In genomic region chr2:148395131-148396051, GRCm38 (mm10) we compare ENCODE assay signal across 8 mouse cellular contexts. TPM values are rescaled to one million over a fixed set of nuclear protein-coding genes. Genes with fewer than 3 reads are reported as not detected.
DNase-seq lines count a peak whose midpoint lies in the region; ATAC-seq and TF ChIP-seq lines count a peak whose summit lies in the region.

Gene Sstr4 (plus strand): TSS chr2:148395344.

- no peaks in the 10 kb centered on the region; the same call in 1 of the 2 replicates for H3K27me3 ChIP-seq in cerebellum, adult 2 months (ENCODE audit: control insufficient read depth, insufficient read depth, low read length)
- H3K27me3 ChIP-seq in intestine, embryonic 14.5 days (replicated peaks; ENCODE audit: control insufficient read depth, insufficient read depth, low read length): peaks cover 20% of the 10 kb centered on the region
- peaks cover 48% of the 10 kb centered on the region for H3K27me3 ChIP-seq in limb, embryonic 12.5 days
- peaks cover 44% of the 10 kb centered on the region for H3K27me3 ChIP-seq in midbrain, embryonic 12.5 days

- peaks cover 3% of the 10 kb centered on the region; the same call in 1 of the 2 replicates for H3K4me1 ChIP-seq in cerebellum, adult 2 months (ENCODE audit: control insufficient read depth, insufficient read depth, low read length)
- peaks cover 23% of the 10 kb centered on the region for H3K4me1 ChIP-seq in intestine, embryonic 14.5 days (replicated peaks; ENCODE audit: control insufficient read depth, insufficient read depth, low read length)
- H3K4me1 ChIP-seq in limb, embryonic 12.5 days (replicated peaks): peaks cover 20% of the 10 kb centered on the region
- peaks cover 10% of the 10 kb centered on the region for H3K4me1 ChIP-seq in midbrain, embryonic 12.5 days

- H3K27ac ChIP-seq in cerebellum, adult 2 months (ENCODE audit: insufficient read depth, low read length): no peak within 1 kb of the TSS
- H3K27ac ChIP-seq in gastrocnemius, adult 2 months: peak within 1 kb of the TSS; percentile 75
- H3K27ac ChIP-seq in intestine, embryonic 14.5 days (ENCODE audit: low read depth): no peak within 1 kb of the TSS
- H3K27ac ChIP-seq in limb, embryonic 12.5 days: no peak within 1 kb of the TSS
- no peak within 1 kb of the TSS for H3K27ac ChIP-seq in midbrain, embryonic 12.5 days (replicated peaks)

- TF ChIP-seq POLR2A in cerebellum, adult 2 months (IDR thresholded peaks at IDR 0.05; ENCODE audit: borderline replicate concordance, insufficient read depth, low read length): no peak
- no peak for TF ChIP-seq POLR2A in brain, embryonic 14.5 days (IDR thresholded peaks at IDR 0.05; ENCODE audit: borderline replicate concordance, extremely low read depth, insufficient read depth, insufficient read length, poor library complexity, severe bottlenecking)

- peak; percentile 25; the same call in 1 of the 2 replicates for TF ChIP-seq CTCF in cerebellum, adult 2 months (IDR thresholded peaks at IDR 0.05; ENCODE audit: borderline replicate concordance, insufficient read depth, low read depth, low read length)
- TF ChIP-seq CTCF in brain, embryonic 14.5 days (IDR thresholded peaks at IDR 0.05; ENCODE audit: borderline replicate concordance, extremely low read depth, insufficient read depth, insufficient read length): peak; percentile 69
- peak; percentile 81 for TF ChIP-seq CTCF in gastrocnemius, adult 2 months (IDR thresholded peaks at IDR 0.05)

- H3K9ac ChIP-seq in intestine, embryonic 14.5 days (ENCODE audit: low read length): peak within 1 kb of the TSS; percentile 45
- H3K9ac ChIP-seq in limb, embryonic 12.5 days (replicated peaks): peak within 1 kb of the TSS; percentile 51
- peak within 1 kb of the TSS; percentile 37; the same call in 1 of the 2 replicates for H3K9ac ChIP-seq in midbrain, embryonic 12.5 days (replicated peaks)

- peak in 1 of 2 experiments; percentile 14 for DNase-seq in cerebellum, adult 2 months
- DNase-seq in cerebellum, adult 9-11 months: no peak
- DNase-seq in brain, embryonic 14.5 days (ENCODE audit: low read depth): peak; percentile 69
- peak; percentile 74 for DNase-seq in gastrocnemius, adult 2 months
- peak; percentile 74 for DNase-seq in intestine, embryonic 14.5 days (ENCODE audit: low spot score)
- DNase-seq in spleen, postnatal 4 days (ENCODE audit: low spot score in 2 of 2): peak; percentile 39 to 74

- H3K4me2 ChIP-seq in intestine, embryonic 14.5 days (ENCODE audit: low read length): peak within 1 kb of the TSS; percentile 99
- peak within 1 kb of the TSS; percentile 98 for H3K4me2 ChIP-seq in limb, embryonic 12.5 days
- peak within 1 kb of the TSS; percentile 89 for H3K4me2 ChIP-seq in midbrain, embryonic 12.5 days (replicated peaks)

- intact Hi-C loops in gastrocnemius, adult 2 months (cut with DNase I): loop anchor here (10.0 kb wide), 1 partner anchor 121 kb away; no protein-coding TSS in a partner anchor

- H3K4me3 ChIP-seq in cerebellum, adult 2 months (replicated peaks; ENCODE audit: insufficient read depth, low read depth, low read length): no peak within 1 kb of the TSS
- peak within 1 kb of the TSS; percentile 75 for H3K4me3 ChIP-seq in gastrocnemius, adult 2 months
- peak within 1 kb of the TSS; percentile 57 for H3K4me3 ChIP-seq in intestine, embryonic 14.5 days (ENCODE audit: low read depth, low read length)
- peak within 1 kb of the TSS; percentile 51 for H3K4me3 ChIP-seq in limb, embryonic 12.5 days (replicated peaks)
- peak within 1 kb of the TSS; percentile 59 for H3K4me3 ChIP-seq in midbrain, embryonic 12.5 days

- no peaks in the 10 kb centered on the region for H3K9me3 ChIP-seq in intestine, embryonic 14.5 days (ENCODE audit: control insufficient read depth, low read length)
- no peaks in the 10 kb centered on the region for H3K9me3 ChIP-seq in limb, embryonic 12.5 days
- no peaks in the 10 kb centered on the region for H3K9me3 ChIP-seq in midbrain, embryonic 12.5 days

- ATAC-seq in intestine, embryonic 14.5 days (replicated peaks; ENCODE audit: low FRiP score, low TSS enrichment, low read depth): peak; percentile 65
- ATAC-seq in limb, embryonic 12.5 days (ENCODE audit: insufficient number of reproducible peaks, insufficient read depth, low FRiP score, low TSS enrichment, low read depth): peak; percentile 77
- peak; percentile 84 for ATAC-seq in midbrain, embryonic 12.5 days (ENCODE audit: low FRiP score, low read depth)

- no peaks in the 10 kb centered on the region for H3K36me3 ChIP-seq in intestine, embryonic 14.5 days (ENCODE audit: control insufficient read depth, insufficient read depth, low read length)
- H3K36me3 ChIP-seq in limb, embryonic 12.5 days: no peaks in the 10 kb centered on the region
- H3K36me3 ChIP-seq in midbrain, embryonic 12.5 days: no peaks in the 10 kb centered on the region

- 2% methylated on average over 83 of the region's 83 CpGs for WGBS in cerebellum, adult 2 months
- 4% methylated on average over 82 of the region's 83 CpGs for WGBS in intestine, embryonic 14.5 days
- 4% methylated on average over 83 of the region's 83 CpGs for WGBS in limb, embryonic 12.5 days
- WGBS in midbrain, embryonic 12.5 days: 6% methylated on average over 70 of the region's 83 CpGs

RNA-seq across cellular contexts. Expression of gene Sstr4, which starts in this region (rescaled TPM):
- 0.89 and 1.1 TPM in 2 replicates for polyA plus RNA-seq in cerebellum, adult 2 months (2012; rRNA removed)
- polyA plus RNA-seq in brain, embryonic 14.5 days (2012; rRNA removed): 2.3 and 2.9 TPM in 2 replicates
- under 1 TPM; 0.28 to 0.47 TPM for total RNA-seq in gastrocnemius, adult 2 months (2021)
- polyA plus RNA-seq in intestine, embryonic 14.5 days (2014; fragmentation: Nextera tagmentation; extraction: Ambion mirVana): 3.2 and 3.5 TPM in 2 replicates
- 0.99 and 1.4 TPM in 2 replicates for polyA plus RNA-seq in limb, embryonic 12.5 days (2016; fragmentation: Nextera tagmentation; extraction: Ambion mirVana)
- 1.5 and 2.4 TPM in 2 replicates for polyA plus RNA-seq in midbrain, embryonic 12.5 days (2016; fragmentation: Nextera tagmentation; extraction: Ambion mirVana)

Comparison
In these comparisons a context has a peak if more than half of its experiments do, and no peak if none do; other contexts are left out.
1. Peak in DNase-seq, H3K4me3 ChIP-seq and H3K27ac ChIP-seq in gastrocnemius, adult 2 months; RNA of the gene not detected or under 1 TPM.
2. CTCF ChIP-seq: peak in every context shown above with its lines; median percentile 81 in gastrocnemius, adult 2 months; 69 in brain, embryonic 14.5 days; 25 in cerebellum, adult 2 months.